Mouse (Mus musculus): Measurements from ENCODE around the gene Iqcf1. TPM values are rescaled to one million over a fixed set of nuclear protein-coding genes. Genes with fewer than 3 reads are reported as not detected.

Iqcf1 gene
- polyA plus RNA-seq, 1 experiment from 2014 or later = not detected

- H3K4me2 ChIP-seq = no peak overlapping the region
- H3K4me1 ChIP-seq = peaks cover 47% of the 10 kb centered on the region
- 54% methylated on average over 9 of the region's 9 CpGs for WGBS
- ATAC-seq (ENCODE audit: insufficient read depth, low FRiP score, low read depth) = no peak
- no peak overlapping the region for H3K9ac ChIP-seq
- H3K4me3 ChIP-seq (replicated peaks) = 0 out of 2 replicates have a peak overlapping the region, but pooled peaks have one; percentile 1
- no peaks in the 10 kb centered on the region for H3K9me3 ChIP-seq
- H3K27ac ChIP-seq = 0 out of 2 replicates have a peak overlapping the region, but pooled peaks have one; percentile 28
- peaks cover 3% of the 10 kb centered on the region; the same call in 1 of the 2 replicates for H3K36me3 ChIP-seq
- no peaks in the 10 kb centered on the region for H3K27me3 ChIP-seq (replicated peaks)
Observed at GRCm38 (mm10) chr9:106457163-106457559, 42.6 kb upstream of the Iqcf1 start.

GRCm38 (mm10) chr9:106457920-106458319 is 41.8 kb upstream of the Iqcf1 start:
- Histone ChIP-seq H3K9me3 (no peaks in the 10 kb centered on the region), H3K9ac (no peak overlapping the region), H3K4me1 (peaks cover 42% of the 10 kb centered on the region), H3K27me3 (replicated peaks) (no peaks in the 10 kb centered on the region), H3K4me2 (no peak overlapping the region), H3K4me3 (replicated peaks) (no peak overlapping the region), H3K27ac (no peak overlapping the region), H3K36me3 (peaks cover 4% of the 10 kb centered on the region; the same call in 1 of the 2 replicates)
- no peak for ATAC-seq (ENCODE audit: insufficient read depth, low FRiP score, low read depth)
- 81% methylated on average over 5 of the region's 5 CpGs for WGBS

GRCm38 (mm10) chr9:106459946-106460345 is 39.8 kb upstream of the Iqcf1 start:
- H3K4me2 ChIP-seq = no peak overlapping the region
- ATAC-seq (ENCODE audit: insufficient read depth, low FRiP score, low read depth) = no peak
- H3K9ac ChIP-seq = no peak overlapping the region
- peaks cover 34% of the 10 kb centered on the region for H3K4me1 ChIP-seq
- no peak overlapping the region for H3K4me3 ChIP-seq (replicated peaks)
- 71% methylated on average over 15 of the region's 15 CpGs for WGBS
- H3K27me3 ChIP-seq (replicated peaks) = peaks cover 5% of the 10 kb centered on the region; the same call in 1 of the 2 replicates
- peaks cover 9% of the 10 kb centered on the region for H3K36me3 ChIP-seq
- H3K9me3 ChIP-seq = no peaks in the 10 kb centered on the region
- H3K27ac ChIP-seq = no peak overlapping the region

- Histone ChIP-seq H3K4me1 (peaks cover 31% of the 10 kb centered on the region), H3K4me3 (replicated peaks) (no peak overlapping the region), H3K27me3 (replicated peaks) (peaks cover 6% of the 10 kb centered on the region; the same call in 1 of the 2 replicates), H3K4me2 (no peak overlapping the region), H3K9ac (no peak overlapping the region), H3K36me3 (peaks cover 9% of the 10 kb centered on the region), H3K27ac (no peak overlapping the region), H3K9me3 (no peaks in the 10 kb centered on the region)
- WGBS = 75% methylated on average over 18 of the region's 18 CpGs
- no peak for ATAC-seq (ENCODE audit: insufficient read depth, low FRiP score, low read depth)
Observed at GRCm38 (mm10) chr9:106460401-106461025, 39.3 kb upstream of the Iqcf1 start.

GRCm38 (mm10) chr9:106461026-106461415 is 38.7 kb upstream of the Iqcf1 start:
- Histone ChIP-seq H3K9me3 (no peaks in the 10 kb centered on the region), H3K4me1 (peaks cover 27% of the 10 kb centered on the region), H3K4me3 (replicated peaks) (no peak overlapping the region), H3K27me3 (replicated peaks) (peaks cover 11% of the 10 kb centered on the region; the same call in 1 of the 2 replicates), H3K4me2 (no peak overlapping the region), H3K9ac (no peak overlapping the region), H3K36me3 (peaks cover 9% of the 10 kb centered on the region), H3K27ac (no peak overlapping the region)
- 93% methylated on average over 9 of the region's 9 CpGs for WGBS
- ATAC-seq (ENCODE audit: insufficient read depth, low FRiP score, low read depth) = no peak

- peaks cover 9% of the 10 kb centered on the region for H3K36me3 ChIP-seq
- no peak overlapping the region for H3K4me2 ChIP-seq
- H3K4me3 ChIP-seq (replicated peaks) = no peak overlapping the region
- ATAC-seq (ENCODE audit: insufficient read depth, low FRiP score, low read depth) = no peak
- no peaks in the 10 kb centered on the region for H3K9me3 ChIP-seq
- peaks cover 11% of the 10 kb centered on the region; the same call in 1 of the 2 replicates for H3K27me3 ChIP-seq (replicated peaks)
- 86% methylated on average over 16 of the region's 16 CpGs for whole genome bisulfite sequencing
- H3K9ac ChIP-seq = no peak overlapping the region
- H3K4me1 ChIP-seq = peaks cover 19% of the 10 kb centered on the region
- H3K27ac ChIP-seq = no peak overlapping the region
Observed at GRCm38 (mm10) chr9:106461641-106462429, 37.9 kb upstream of the Iqcf1 start.

- 95% methylated on average over 12 of the region's 12 CpGs for WGBS
- Histone ChIP-seq H3K27ac (no peak overlapping the region), H3K27me3 (replicated peaks) (peaks cover 11% of the 10 kb centered on the region; the same call in 1 of the 2 replicates), H3K4me3 (replicated peaks) (no peak overlapping the region), H3K9ac (no peak overlapping the region), H3K36me3 (peaks cover 9% of the 10 kb centered on the region), H3K4me2 (no peak overlapping the region), H3K4me1 (peaks cover 13% of the 10 kb centered on the region), H3K9me3 (no peaks in the 10 kb centered on the region)
- ATAC-seq (ENCODE audit: insufficient read depth, low FRiP score, low read depth) = no peak
Observed at GRCm38 (mm10) chr9:106462430-106462800, 37.4 kb upstream of the Iqcf1 start.

- H3K9ac ChIP-seq = no peak overlapping the region
- peaks cover 9% of the 10 kb centered on the region for H3K4me1 ChIP-seq
- H3K9me3 ChIP-seq = no peaks in the 10 kb centered on the region
- H3K27ac ChIP-seq = no peak overlapping the region
- no peak overlapping the region for H3K4me3 ChIP-seq (replicated peaks)
- 86% methylated on average over 21 of the region's 21 CpGs for WGBS
- peaks cover 11% of the 10 kb centered on the region; the same call in 1 of the 2 replicates for H3K27me3 ChIP-seq (replicated peaks)
- peaks cover 9% of the 10 kb centered on the region for H3K36me3 ChIP-seq
- ATAC-seq (ENCODE audit: insufficient read depth, low FRiP score, low read depth) = no peak
- no peak overlapping the region for H3K4me2 ChIP-seq
Observed at GRCm38 (mm10) chr9:106463122-106464063, 36.4 kb upstream of the Iqcf1 start.

- peak; percentile 67 for ATAC-seq (ENCODE audit: insufficient read depth, low FRiP score, low read depth)
- Histone ChIP-seq H3K36me3 (peaks cover 9% of the 10 kb centered on the region), H3K4me2 (peak overlapping the region; percentile 99), H3K4me1 (peaks cover 9% of the 10 kb centered on the region), H3K4me3 (replicated peaks) (peak overlapping the region; percentile 61), H3K9ac (peak overlapping the region; percentile 52), H3K27me3 (replicated peaks) (peaks cover 11% of the 10 kb centered on the region; the same call in 1 of the 2 replicates), H3K27ac (no peak overlapping the region), H3K9me3 (no peaks in the 10 kb centered on the region)
- WGBS = 3% methylated on average over 94 of the region's 99 CpGs
Observed at GRCm38 (mm10) chr9:106464751-106465541, 34.8 kb upstream of the Iqcf1 start.

- Histone ChIP-seq H3K9me3 (no peaks in the 10 kb centered on the region), H3K4me3 (replicated peaks) (peak within 1 kb of the TSS; percentile 61), H3K36me3 (peaks cover 9% of the 10 kb centered on the region), H3K27me3 (replicated peaks) (peaks cover 11% of the 10 kb centered on the region; the same call in 1 of the 2 replicates), H3K9ac (peak within 1 kb of the TSS; percentile 52), H3K4me1 (peaks cover 9% of the 10 kb centered on the region), H3K4me2 (peak within 1 kb of the TSS; percentile 99), H3K27ac (no peak within 1 kb of the TSS)
- WGBS = 31% methylated on average over 26 of the region's 26 CpGs
- no peak for ATAC-seq (ENCODE audit: insufficient read depth, low FRiP score, low read depth)
Observed at GRCm38 (mm10) chr9:106465571-106466200, 34.1 kb upstream of the Iqcf1 start, which contains the start of gene Gpr62. Gene Gpr62, minus strand, starts transcription at chr9:106465938.
